Mouse (Mus musculus): ENCODE data around the gene Icosl.
"Not testable (repeated sequence)": the region's sequence is repeated elsewhere in the genome, so short reads cannot be mapped to it uniquely, and the experiment has no call there.

Icosl gene

DNA sequence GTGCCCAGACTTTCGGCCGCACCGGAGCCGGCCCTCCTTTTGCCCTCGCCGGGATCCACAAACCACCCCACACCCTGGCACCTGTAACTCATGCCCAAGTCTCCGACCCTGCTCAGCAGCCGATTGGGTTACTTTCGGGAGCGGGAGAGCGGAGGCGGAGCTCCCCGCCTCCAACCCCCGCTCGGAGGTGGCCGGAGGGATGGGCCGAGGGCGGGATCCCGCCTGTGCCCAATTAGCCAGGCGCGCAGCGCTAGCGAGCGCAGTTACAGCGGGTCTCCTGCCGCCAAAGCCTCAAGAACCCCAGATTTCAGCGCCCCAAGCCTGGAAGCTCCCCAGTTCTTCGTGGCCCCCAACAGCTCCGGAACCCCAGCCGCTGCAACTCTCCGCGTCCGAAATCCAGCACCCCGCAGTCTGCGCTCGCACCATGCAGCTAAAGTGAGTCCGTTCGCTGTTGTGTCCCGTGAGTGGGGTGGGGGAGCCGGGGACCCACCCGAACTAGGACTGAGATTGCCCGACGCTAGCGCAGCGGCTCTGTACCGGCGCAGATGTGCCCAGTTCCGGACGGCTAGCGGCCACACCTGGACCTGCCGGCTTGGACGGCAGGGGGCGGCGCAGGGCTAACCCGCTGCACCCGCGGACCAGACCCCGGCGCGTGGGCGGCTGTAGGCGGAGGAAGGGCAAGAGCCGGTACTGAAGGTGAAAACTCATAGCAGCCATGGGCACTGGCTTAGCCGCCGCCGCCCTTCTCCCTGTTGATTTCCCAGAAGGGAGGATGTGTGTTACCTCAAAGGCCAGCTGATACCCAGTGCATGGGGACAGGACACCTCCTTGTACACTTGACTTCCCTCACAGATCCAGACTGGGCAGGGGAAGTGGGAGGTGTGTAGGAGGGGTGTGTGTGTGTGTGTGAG is at the start of gene Icosl:
Gene Icosl (plus strand): TSS at position 202 of the 911 bp plus-strand sequence.
- DNase-seq (ENCODE audit: low spot score in 2 of 2): peak; percentile 11 to 33

DNA sequence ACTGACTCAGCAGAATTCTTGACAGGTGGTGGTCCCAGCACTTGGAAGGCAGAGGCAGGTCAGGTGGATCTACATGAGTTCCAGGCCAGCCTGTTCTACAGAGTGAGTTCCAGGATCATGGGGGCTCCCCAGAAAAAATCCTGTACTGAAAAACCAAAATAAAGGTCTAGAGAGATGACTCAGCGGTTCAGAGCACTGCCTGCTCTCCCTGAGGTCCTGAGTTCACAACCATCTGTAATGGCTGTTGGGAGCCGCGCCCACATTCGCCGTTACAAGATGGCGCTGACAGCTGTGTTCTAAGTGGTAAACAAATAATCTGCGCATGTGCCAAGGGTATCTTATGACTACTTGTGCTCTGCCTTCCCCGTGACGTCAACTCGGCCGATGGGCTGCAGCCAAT is 49.1 kb upstream of the Icosl start:
- not testable (repeated sequence) for DNase-seq (ENCODE audit: low spot score in 2 of 2)

DNA sequence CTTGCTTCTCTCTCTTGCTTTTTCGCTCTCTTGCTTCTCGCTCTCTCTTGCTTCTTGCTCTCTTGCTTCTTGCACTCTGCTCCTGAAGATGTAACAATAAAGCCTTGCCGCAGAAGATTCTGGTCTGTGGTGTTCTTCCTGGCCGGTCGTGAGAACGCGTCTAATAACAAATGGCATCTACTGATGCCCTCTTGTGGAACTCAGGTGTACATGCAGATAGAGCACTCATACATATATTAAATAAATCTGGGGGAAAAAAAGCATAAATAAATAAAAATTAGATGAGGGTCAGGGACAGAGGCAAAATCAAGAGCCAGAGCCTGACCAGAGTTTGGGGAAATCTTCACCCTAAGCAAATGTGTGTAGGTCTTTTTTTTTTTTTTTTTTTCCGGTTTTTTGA is 43.6 kb upstream of the Icosl start:
- DNase-seq (ENCODE audit: low spot score in 2 of 2): not testable (repeated sequence)

DNA sequence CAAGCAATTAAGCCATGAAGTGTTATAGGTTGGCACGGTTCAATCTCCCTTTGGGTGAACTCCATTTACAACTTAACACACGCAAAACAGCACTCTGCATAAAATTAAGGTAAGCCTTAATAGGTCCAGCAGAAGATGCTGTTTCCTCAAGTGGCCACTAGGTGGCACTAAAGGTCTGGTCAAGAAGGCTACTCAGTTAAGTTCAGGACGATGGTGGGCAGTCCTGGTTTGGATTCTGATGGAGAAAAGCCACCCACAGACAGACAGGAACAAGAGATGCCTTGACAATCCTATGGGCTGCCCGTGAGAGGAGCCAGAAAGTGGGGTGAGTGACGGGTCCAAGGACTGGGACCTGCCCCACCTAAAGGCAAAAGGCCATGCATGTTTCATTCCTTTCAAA is 41.0 kb upstream of the Icosl start:
- peak; percentile 65 to 66 for DNase-seq (ENCODE audit: low spot score in 2 of 2)

DNA sequence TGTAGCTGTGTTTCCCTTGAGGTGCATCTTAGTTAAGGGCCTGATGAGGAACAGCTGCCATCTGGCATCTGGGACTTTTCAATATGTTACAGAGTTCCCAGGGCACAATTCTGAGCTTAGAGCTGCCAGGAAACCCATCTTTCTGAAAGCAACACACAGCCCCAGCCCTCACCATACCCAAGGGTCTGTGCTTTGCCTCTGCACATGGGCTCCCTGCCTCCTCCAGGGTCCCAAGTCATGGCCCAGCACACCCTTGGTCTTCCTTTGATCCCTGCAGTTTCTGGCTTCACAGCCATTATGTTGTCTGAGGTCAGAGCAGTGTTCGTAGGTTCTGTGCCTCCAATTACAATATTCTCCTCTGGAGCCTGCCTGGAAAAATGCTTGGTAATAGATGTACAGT is 40.0 kb upstream of the Icosl start:
- no peak for DNase-seq (ENCODE audit: low spot score in 2 of 2)

DNA sequence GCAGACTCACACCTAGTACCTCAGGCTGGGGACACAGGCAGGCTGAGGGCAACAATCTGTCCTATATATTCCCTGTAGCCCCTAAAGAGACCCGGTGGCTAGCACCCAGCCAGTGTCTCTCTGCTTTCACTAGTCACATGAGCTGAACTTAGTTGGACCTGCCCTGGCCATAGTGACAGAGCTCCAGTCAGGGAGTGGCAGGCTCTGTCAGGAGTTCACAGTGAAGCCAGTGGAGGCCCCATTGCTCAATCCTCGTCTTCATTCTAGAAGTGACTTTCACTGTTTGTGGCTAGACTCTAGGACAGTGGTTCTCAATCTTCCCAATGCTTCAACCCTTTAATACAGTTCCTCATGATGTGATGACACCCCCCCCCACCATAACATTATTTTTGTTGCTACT is 37.1 kb upstream of the Icosl start:
- no peak for DNase-seq (ENCODE audit: low spot score in 2 of 2)

DNA sequence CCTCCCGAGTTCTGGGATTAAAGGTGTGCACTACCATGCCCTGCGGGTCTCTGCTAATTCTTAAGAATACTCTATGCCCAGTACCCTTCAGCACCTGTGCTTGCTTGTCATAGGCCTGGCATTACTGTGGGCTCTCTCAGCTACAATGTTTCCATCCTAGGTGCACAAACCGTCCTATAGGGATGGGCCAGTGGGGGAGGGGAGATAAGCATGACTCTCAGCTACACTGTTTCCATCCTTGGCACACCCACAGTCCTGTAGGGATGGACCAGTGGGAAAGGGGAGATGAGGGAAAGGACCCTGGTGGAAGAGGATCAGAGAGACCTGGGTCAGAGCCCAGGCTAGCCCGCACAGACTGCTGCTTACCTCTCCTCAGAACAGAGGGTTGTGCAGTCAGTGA is 32.0 kb upstream of the Icosl start:
- no peak for DNase-seq (ENCODE audit: low spot score in 2 of 2)

DNA sequence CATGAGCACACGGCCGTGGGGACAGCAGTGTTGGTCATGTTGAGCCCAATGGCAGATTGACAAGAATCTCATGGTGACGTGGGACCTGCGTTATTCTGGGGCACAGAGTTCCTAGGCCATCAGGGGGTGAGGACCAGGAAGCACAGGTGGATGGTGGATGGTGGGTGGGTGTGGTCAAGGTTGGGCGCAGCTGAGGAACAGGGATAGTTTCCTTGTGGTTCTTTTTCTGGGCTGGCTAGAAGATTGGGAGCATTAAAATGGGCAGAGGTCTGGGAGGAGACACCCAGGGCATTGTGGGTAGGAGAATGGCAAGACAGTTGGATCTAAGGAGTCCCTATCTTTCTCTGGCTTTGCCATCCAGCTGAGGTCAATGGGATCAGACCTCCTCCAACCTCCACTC is 27.5 kb upstream of the Icosl start, which contains the start of gene Dnmt3l:
Gene Dnmt3l (plus strand): TSS at position 301 of the 400 bp plus-strand sequence.
- DNase-seq (ENCODE audit: low spot score in 2 of 2): no peak

DNA sequence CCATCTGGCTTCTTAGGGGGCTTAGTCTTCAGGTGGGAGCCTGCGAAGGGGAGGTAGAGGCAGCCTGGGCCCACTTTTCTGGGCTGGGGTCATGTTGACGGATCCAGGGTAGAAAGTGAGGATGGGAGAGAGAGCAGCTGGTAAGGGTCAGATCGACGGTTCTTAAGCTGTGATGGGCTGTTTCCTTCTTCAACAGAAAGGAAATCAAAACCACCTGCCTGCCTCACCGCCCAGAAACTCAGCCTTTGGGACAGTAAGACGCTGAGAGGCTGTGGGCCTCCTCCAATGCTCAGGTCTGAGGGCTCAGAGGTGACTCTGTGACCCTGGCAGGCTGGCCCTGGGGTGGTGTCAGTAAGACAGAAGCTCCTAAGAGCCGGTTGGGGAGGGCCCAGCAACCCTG is 27.0 kb upstream of the Icosl start:
- no peak for DNase-seq (ENCODE audit: low spot score in 2 of 2)

DNA sequence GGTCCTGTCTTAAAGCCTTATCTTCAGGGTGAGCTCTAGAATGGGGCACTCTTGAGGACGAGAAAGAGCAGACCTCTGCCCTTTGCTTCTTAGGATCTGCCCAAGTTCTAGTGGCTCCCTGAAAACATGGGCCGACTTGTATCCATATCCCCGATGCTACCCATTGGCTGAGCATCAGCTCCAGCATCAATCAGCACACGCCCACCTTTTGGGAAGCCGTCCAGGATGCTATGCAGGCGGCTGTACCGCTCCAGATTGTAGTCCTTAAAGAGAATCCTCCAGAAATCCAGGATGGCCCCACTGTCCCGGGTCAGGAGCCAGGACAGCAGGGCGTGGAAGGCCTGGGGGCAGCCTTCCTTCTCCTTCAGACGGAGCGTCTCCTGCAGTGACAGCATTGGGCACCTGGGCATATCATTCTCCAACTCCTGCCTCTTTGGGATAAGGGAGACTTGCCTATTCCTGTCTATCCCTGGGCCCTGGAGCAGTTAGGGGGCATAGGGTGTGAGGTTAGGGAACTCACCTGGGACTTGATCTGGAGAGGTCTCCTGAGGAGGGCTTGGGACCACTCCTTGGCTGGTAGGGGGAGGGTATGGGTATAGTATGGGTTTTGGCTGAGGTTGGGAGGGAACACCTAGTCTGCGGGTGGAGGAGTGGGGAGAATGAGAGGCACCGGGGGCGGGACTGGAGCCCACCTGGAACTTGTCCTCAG is 26.3 kb upstream of the Icosl start:
- DNase-seq (ENCODE audit: low spot score in 2 of 2): peak; percentile 39 to 45

DNA sequence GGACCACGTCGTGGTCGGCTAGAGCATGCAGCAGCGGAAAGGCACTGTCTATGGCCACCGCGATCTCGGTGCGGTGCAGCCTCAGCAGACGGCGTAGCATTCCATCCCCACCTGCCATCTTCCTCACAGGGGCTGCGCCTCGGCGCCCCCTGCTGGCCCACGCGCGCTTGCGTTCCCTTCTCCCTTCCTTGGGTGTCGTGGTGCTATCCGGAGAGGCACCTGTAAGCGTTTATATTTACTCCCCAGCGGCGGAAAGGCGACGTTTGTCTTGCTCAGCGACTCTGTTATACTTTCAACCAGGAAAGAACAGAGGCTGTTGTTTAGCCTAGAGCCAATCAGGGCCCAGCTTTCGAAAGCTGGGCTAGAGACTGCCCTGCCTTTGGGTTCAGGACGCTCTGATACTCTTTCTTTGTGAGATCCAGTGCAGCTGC is 25.7 kb upstream of the Icosl start, which contains the start of gene Aire:
Gene Aire (minus strand): TSS at position 205 of the 431 bp plus-strand sequence.
- peak; percentile 35 to 52 for DNase-seq (ENCODE audit: low spot score in 2 of 2)

DNA sequence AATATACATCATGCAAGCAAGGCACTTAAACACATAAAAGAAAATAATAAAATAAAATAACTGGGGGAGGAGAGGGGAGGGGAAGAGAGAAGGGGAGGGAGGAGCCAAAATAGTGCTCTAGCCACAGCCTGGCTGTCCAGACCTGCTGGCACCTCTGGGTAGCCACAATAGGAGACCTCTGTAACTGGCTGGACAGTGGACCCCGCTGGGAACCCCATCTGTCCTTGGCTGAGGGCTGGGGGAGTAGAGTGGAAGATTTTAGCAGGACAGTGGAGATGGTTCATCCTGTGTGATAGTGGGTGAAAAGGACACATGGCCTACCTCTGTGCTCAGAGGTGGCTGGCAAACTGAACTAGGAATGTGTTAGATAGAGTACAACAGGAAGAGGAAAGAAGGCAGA is 24.6 kb upstream of the Icosl start:
- no peak for DNase-seq (ENCODE audit: low spot score in 2 of 2)

DNA sequence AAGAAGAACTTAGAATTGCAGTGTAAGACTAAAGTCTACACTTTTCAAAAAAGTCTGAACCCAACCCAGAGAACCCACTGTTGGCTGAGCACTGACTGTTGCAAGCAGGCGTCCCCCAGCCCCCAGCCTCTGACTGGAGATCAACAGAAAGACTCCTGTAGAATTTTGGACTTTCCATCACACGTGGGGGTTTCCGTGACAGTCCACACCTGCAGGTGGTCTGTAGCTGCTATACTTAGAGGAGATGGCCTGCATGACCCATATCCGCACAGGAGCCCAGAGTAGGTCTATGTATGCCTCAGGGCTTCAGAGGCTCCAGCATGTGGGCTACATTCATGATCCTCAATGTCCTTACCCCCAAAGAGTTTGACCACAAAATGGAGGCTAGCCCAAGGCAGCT is 22.7 kb upstream of the Icosl start:
- no peak for DNase-seq (ENCODE audit: low spot score in 2 of 2)

DNA sequence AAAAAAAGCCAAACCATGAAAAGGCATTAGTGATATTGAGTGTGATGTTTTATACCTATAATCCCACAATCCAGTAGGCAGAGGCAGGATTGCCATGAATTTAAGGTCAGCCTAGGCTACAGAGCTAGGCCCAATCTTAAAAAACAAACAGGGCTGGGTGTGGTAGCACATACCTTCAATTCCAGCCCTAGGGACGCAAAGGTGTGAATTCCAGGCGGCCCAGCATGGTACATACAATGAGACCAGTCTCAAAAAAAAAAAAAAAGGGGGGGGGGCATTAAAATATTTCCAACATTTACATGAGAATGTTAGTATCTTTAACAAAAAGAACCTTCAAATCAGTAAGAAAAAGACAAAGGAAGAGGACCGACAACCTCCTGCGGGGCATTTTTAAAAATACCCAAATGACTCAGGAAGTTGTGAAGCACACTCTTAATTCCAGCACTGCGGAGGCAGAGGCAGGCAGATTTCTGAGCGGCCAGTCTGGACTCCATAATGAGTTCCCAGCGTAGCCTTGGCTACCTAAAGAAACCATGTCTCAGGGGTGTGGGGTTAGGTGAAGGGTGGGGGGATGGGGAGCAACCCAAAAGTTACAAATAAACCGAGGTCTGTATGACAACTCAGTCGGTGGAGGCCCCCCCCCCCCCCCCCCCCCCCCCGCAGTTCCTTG is 20.9 kb upstream of the Icosl start:
- DNase-seq (ENCODE audit: low spot score in 2 of 2): no peak

DNA sequence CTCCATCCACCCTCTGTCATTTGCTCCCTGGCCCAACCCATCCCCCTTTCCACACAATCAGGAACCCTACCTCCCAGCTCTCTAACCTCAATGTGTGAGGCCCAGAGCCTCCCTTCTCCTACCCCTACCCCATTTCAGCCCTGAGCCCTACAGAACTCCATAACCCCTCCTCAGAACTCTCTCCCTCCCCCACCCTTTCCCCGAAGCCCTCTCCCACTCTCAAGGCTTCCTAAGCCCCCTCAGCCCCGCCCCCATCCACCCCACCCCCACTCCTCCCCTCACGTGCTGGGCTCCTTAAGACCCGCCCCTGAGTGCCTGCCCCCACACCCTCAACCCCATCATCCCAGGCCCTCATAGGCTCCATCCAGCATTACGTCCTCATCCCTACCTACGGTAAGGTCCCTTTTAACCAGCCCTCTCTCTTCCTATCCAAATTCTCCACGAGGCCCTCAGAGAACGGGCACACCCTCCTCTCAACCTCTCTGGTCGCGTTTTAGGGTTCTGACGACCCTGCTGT is 19.5 kb upstream of the Icosl start:
- DNase-seq (ENCODE audit: low spot score in 2 of 2): no peak

DNA sequence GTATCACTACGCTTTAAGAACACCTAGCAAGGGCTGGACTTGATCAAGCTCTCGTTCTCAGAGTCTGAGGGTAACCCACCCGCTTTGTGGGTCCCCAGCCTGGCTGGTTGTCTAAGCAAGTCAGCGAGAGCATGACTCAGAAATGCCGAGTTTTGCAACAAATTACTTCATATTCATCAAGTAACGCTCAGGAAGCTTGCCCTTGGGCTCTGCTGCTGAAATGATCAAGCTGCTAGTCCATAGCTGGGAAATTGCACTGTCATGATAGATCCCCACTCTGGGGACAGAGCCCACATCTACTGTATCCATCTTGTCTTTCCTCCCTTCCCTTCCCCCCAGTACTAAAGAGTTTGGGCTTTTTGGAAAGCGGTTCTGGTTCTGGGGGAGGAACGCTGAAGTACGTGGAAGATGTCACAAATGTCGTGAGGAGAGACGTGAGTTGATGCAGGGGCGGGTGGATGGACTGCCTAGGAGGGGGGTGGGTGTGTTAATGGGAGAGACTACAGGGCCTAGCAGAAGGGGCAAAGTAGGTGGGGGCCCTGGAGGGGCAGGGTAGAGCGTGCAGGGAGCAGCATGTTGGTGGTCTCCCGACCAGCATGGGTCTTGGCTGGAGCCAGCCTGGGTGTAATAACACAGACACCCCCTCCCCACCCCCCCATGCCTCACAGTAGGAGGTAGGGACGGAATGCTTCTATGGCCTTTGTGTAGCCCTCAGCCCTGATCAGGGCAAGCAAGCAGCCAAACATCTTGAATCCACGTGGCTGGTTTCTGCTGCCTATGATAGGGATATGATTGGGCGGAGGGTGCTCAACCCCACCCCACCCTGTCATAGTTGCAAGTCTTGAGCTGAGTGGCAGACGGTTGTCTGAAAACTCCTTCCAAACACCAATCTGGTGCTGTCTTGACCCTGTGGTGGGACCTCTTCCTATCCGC is 14.2 kb upstream of the Icosl start:
- no peak for DNase-seq (ENCODE audit: low spot score in 2 of 2)

DNA sequence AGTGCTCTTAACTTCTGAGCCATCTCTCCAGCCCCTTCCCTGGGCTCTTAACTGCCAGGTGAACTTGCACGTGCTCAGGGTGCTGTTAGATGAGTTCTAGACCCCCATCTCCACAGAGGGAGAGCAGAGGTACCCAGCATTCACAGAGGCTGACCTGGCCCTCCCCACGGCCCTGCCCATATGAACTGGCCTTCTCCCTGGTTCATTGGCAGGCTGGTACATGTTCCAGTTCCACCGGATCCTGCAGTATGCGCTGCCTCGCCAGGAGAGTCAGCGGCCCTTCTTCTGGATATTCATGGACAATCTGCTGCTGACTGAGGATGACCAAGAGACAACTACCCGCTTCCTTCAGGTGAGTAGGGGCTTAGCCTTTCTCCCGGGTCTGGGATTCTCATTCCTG is 12.0 kb upstream of the Icosl start:
- DNase-seq (ENCODE audit: low spot score in 2 of 2): no peak

DNA sequence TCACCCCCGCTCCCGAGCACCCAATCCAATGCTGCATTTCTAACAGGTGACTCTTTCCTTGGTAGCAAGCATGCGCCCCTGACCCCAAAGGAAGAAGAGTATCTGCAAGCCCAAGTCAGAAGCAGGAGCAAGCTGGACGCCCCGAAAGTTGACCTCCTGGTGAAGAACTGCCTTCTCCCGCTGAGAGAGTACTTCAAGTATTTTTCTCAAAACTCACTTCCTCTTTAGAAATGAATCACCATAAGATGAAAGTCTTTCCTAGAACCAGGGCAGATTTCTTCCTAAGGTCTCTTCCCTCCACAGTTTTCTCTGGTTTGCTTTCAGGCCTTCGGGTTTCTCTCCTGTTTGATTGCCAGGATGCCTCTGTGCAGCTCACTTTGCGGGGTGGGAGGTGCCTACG is 6.0 kb upstream of the Icosl start:
- DNase-seq (ENCODE audit: low spot score in 2 of 2): no peak

DNA sequence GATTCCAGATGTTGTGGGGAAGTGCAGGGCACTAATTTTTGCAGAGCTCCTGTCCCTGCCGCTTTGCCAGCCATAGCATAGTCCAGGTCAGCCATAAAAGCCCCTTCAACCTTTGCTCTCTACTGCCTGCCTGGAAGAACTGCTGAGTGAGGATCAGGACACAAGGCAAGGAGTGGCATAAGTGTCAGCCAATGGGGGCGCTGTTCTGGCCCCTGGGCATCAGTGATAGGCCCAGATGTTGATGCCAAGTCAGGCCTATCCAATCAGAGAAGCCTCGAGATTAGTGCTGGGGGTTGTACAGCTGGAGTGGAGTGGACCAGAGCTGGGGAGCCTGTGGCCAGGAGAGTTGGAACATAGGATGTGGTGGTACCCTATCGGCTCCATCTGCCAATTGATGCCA is 1.9 kb upstream of the Icosl start:
- DNase-seq (ENCODE audit: low spot score in 2 of 2): no peak

DNA sequence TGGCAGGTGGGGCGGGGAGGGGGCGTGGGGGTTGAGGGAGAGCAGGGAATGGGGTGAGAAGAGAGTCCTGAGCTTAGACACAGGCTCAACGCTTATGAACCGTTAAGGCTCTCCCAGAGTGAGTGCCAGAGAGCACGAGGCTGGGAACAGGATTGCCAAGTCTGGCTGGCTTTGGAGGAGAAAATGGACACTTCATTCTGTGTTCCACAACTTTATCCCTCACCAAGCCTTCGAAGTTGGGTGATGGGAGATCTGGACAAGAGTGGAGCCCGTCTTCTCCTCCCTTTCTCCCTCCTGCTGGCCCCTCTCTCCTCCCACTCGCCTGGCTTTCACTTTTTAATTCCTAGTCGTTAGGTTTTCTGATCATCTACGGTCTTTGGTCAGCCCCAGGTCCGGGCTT is 561 bp upstream of the Icosl start:
- DNase-seq (ENCODE audit: low spot score in 2 of 2): no peak

DNA sequence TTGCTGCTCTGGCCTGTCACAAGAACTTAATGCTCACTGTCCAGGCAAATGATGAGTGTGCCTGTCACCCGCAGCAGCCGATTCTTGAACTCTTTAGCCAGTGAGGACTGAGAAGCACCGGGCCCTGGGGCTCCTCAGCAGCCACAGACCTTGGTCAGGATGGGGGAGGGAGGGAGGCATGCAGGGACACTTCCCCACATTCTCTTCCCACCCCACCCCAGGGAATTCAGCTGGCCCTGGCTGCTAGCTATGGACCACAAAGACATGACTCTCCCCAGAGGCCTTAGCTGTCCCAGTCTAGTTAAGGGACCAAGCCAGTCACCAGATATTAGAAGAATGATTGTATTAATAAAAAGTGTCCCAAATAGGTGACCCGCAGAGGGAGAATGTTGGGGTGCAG is 5.0 kb downstream of the Icosl start:
- no peak for DNase-seq (ENCODE audit: low spot score in 2 of 2)

Measured in frontal cortex, postnatal 36 days (tissue).